Mouse (Mus musculus) cerebellum, postnatal 36 days (tissue): ENCODE measurements at regions not wholly inside any gene's neighbourhood (a gene's known extent, or its start where the extent isn't known, plus 50 kb on each side); places are given as distances from the start of the nearest gene placed in this dataset.

ENCODE experiments used
- DNase-seq, 2 experiments: peaks; one replicate each; pipeline ENCODE4 v3.0.0; 2021 to 2022; ENCODE audit warnings: mixed read lengths in 2 of 2

GRCm38 (mm10) chr15:59954345-59954744 is 62.1 kb downstream of the 4933412E24Rik start:
- peak; percentile 10 to 19 for DNase-seq

- no peak for DNase-seq
Observed at GRCm38 (mm10) chr15:59953857-59954256, 62.6 kb downstream of the 4933412E24Rik start.

- DNase-seq, result no peak
Observed at GRCm38 (mm10) chr15:59950617-59951216, 65.7 kb downstream of the 4933412E24Rik start.

GRCm38 (mm10) chr15:59945208-59945607 is 71.2 kb downstream of the 4933412E24Rik start:
- DNase-seq, result no peak

DNA sequence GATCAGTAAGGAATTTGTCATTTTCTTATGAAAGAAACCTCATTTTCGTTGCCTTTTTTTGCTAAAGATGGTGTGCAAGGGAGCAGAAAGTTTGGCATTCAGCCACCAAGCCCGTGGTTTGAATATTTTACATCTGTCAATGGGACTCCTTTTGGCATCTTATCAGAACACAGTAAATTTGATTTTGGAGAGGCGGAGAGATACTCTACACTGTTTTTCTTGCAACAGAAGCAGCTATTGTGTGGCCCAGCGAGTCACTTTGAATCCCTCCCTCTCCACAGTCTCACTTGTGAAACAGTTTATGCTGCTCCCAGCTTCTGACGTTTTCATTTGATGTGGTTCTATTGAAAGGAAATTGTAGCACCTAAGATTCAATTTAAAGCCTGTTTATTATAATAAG is 79.9 kb downstream of the 4933412E24Rik start:
- DNase-seq, result no peak

DNA sequence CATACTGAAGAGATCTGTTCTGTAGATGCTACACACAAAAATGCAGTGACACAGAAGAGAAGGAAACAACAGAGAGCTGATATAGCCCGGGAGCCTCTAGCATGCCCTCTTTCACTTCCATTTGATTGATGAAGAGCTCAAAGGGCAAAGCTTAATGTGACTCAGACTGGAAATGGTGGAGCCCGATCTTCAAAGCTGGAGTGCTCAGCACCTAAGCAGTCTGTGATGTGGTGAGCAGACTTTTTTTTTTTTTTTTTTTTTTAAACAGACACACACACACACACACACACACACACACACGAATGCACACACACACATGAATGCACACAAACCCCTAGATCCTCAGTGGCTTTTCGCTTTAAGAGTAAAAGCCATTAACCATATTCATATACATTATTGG is 102.6 kb downstream of the 4933412E24Rik start:
- DNase-seq, result no peak

DNA sequence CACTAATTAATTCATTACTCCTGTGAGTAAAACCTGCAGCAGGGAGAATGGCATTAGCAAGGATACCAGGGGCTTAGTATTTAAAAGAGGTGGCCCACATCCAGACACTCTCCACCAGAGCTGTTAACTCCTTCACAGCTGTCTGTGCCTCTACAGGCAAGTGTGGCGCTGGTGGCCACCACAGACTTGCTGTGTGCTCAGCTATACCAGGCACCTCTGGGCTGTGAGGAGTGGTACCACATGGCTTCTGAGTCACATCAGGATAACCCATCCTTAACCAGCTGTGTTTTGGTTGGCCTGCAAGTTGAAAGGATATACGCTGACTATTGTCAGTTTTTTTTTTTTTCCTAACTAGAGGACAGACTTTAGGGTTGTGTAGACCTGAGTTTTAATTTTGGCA is 108.1 kb downstream of the 4933412E24Rik start:
- DNase-seq, result no peak

DNA sequence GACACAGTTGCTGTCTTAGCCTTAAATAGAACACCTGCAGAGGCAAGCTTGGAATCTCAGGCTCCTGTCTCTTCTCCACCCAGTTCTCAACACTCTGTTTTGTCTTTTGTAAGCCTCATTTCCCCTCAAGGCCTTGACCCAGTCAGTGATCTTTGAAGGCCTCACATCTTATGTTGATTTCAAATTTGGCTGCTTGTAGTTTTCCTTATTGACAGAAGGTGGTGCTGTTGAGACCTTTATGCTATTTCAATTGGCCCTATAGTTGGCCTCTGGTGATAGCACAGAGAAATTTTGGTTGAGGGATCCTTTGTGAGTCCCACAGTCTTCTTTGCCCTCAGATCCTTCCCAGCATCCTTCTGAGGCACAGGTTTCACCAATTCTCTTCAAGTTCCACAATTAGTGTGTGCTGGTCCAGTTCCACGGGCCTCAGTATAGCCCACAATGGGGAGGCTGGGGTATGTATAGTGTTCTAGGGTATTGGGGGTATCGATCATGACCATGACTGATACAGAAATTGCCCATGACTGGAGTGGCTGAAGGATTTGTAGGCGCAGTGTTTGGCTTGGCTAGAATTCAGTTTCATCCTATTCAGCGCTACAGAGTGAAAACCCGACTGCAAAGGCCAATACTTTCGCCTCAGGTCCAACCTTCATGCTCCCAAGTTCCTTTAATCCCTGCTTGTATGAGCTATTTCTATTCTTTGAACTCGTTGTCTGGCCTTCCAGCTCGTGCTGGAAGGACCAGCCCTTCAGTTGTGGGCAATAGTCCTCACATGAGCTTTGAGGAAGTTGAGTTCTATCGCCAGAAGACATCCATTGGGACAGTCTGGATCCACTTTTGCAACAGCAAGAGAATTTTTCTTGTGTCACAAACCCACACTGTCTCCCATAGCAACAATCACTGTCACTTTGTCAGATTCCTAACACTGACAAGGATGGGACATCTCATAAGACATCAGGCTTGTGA is 110.3 kb downstream of the 4933412E24Rik start:
- DNase-seq, result no peak

DNA sequence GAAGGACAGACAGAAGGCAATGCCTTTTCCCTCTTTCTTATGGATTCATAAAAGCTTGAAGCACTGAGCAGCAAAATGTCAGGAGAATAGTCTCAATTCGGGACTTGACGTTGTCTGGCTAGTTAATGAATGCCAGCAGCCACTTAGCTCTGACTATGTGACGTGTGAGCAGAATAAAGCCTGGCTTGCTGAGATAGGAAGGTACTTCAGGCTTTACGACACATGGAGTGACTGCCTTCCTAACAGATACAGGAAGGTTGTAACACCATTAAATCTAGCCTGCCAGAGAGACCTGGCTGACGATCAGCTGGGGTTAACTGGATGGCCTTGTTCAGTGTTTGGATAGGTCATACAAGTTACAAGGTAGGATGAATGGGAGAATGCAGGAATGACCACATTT is 111.7 kb downstream of the 4933412E24Rik start:
- no peak for DNase-seq

DNA sequence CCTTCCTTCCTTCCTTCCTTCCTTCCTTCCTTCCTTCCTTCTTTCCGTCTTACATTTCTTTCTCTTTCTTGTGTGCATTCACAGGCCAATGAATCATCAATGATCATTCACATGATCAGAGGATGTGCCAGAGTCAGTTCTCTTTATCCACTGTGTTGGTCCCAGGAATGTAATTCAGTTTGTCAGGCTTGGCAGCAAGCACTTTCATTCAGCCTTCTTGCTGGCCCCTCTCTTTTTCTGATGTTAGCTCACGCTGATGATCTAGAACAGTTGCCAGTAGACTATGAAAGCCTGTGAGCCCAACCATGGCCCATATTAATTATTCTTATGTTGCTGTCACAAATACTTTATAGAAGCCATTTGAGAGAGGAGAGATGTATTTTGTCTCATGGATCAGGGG is 127.4 kb downstream of the 4933412E24Rik start:
- no peak for DNase-seq

DNA sequence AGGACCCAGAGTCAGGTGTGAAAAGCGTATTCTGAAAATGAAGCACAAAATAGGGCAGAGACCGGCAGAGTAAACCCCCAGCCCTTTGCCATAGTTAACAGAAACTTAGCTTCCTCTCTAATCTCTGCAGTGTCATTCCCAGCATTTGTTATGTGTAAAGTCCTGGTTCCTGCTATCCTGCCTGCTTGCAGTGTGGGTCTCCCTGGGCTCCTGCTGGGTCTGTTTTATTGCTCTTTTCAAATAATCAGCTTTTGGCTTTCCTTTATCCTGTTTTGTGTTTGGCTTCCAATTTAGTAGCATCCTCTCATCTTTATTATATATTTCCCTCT is 128.3 kb downstream of the 4933412E24Rik start:
- no peak for DNase-seq

- no peak for DNase-seq
Observed at GRCm38 (mm10) chr15:59887381-59888130, 128.9 kb downstream of the 4933412E24Rik start.

- DNase-seq, result no peak
Observed at GRCm38 (mm10) chr15:59886036-59886435, 130.4 kb downstream of the 4933412E24Rik start.

- no peak for DNase-seq
Observed at GRCm38 (mm10) chr15:59882444-59882843, 134.0 kb downstream of the 4933412E24Rik start.

DNA sequence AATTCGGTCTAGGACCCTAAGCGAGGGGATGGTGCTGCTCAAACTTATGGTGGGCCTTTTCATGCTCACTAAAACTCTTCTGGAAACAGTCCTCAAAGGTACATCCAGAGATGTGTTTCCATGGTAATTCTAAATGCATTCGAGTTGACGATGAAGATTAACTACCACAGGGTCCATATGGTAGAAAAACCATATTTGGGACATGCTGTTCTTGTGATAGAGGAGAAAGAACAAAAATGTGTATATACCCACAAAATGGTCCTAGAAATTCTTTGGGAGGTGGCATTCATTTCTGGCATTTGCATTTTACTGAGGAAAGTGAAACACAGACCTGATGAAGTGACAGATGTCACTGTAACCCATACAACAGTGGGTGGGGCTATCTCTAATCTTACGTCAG is 136.0 kb downstream of the 4933412E24Rik start:
- no peak for DNase-seq

DNA sequence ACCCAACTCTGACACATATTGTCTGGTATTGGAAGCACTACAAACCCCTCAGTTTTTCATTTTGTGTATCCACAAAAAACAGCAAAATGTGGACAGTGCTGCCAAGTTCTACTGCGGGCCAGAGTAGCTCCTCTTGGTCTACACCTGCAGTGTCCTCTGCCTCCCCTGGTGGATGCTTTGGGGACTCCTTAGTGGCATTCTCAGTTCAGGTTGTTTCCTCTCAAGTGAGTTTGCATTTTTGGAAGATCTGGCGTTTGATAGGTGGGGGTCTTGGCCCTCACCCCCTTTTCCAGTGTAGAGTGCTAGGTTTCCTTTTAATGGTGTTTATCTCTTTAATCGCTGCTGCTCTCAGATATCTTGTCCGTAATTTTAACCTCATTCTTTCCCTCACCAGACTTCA is 137.1 kb downstream of the 4933412E24Rik start:
- DNase-seq, result no peak

DNA sequence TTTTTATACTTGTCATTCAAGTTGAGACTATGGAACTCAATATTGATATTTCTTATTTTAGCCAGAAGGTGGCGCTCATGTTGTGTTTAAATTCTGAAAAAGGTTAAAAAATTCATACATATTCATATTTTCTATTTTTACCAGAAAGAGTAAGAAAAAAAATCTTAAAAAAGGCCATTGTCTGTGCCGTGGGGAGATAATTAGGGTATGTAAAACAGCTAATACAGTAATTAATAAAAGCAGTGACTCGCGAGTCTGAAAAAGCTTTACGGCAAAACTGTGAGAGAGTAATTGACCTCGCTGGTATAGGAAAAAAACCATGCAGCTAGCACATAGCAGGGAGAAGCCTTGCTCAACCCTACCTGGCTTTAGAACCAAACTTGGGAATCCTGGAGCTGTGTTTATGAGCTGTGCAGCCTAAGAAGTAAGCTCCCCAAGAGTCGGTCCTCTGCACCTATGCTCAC is 140.1 kb downstream of the 4933412E24Rik start:
- no peak for DNase-seq

DNA sequence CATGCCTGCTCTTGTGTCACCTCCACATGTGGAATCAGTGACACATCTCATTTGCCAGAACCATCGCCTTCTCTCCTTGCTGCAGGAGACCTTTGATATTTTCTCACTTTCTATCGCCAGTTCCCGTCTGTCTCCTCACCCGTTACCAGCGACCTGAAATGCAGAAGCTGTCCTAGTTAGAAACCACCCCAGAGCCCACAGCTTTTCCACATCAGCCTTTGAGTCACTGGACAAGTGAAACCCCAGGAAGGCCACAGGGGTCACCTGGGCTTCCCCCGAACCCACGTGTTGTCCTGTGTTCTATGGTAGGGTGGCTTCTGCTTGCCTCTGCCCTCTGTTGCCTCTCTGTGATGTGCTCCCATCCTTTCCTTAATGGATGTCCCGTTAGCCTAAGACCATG is 149.7 kb downstream of the 4933412E24Rik start:
- DNase-seq, result no peak

GRCm38 (mm10) chr15:59864746-59865499 is 151.5 kb downstream of the 4933412E24Rik start:
- DNase-seq, result peak in 1 of 2 experiments; percentile 2

GRCm38 (mm10) chr15:59852271-59853000 is 164.0 kb downstream of the 4933412E24Rik start:
- DNase-seq, result no peak

DNA sequence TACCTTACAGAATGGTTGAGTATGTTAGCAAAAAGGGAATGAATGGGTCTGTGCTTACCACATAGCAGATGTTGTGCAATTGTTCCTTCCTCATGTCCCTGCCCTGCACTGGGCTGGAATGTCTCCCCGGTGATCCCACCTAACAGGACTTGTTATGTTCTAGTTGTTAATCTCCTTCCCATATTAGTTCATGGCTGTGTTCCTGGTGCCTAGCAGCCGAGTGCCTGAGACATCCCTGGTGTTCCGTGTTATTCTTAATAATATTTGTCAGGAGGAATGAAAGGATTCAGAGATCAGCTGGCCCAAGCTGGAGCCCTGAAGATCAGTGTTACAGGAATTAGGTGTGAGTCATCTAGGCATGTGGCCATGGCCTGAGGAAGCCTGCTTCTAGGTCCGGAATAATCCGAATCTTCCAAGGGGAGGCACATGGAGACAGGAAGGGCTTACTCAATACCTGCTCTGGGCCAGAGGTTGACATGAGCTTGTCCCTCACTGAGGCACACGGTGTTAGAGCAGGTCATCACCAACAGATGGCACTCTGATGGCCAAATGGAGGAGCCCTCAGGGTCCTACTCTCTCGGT is 171.2 kb downstream of the 4933412E24Rik start:
- no peak for DNase-seq

- no peak for DNase-seq
Observed at GRCm38 (mm10) chr15:59836631-59837030, 179.8 kb downstream of the 4933412E24Rik start.
